Mouse (Mus musculus) right cerebral cortex, postnatal 25 days (tissue): ENCODE data around the gene Scnn1b.

Experiments used
- DNase-seq: peaks from one replicate; pipeline ENCODE4 v3.0.0; 2022

The Scnn1b gene

GRCm38 (mm10) chr7:121924361-121924760, 59.5 kb downstream of the Scnn1b start:
- no peak for DNase-seq

GRCm38 (mm10) chr7:121927882-121928281, 63.0 kb downstream of the Scnn1b start:
- DNase-seq, result no peak

- DNase-seq, result no peak
Measured at GRCm38 (mm10) chr7:121931246-121931645, 66.4 kb downstream of the Scnn1b start.

- DNase-seq, result no peak
Measured at GRCm38 (mm10) chr7:121933675-121934074, 68.8 kb downstream of the Scnn1b start.

- no peak for DNase-seq
Measured at GRCm38 (mm10) chr7:121934346-121934745, 69.5 kb downstream of the Scnn1b start.

- no peak for DNase-seq
Measured at GRCm38 (mm10) chr7:121935906-121936794, 71.3 kb downstream of the Scnn1b start.

- no peak for DNase-seq
Measured at GRCm38 (mm10) chr7:121936861-121937630, 72.2 kb downstream of the Scnn1b start.

- DNase-seq, result peak; percentile 36
Measured at GRCm38 (mm10) chr7:121938124-121938891, 73.5 kb downstream of the Scnn1b start.

GRCm38 (mm10) chr7:121939244-121939643, 74.4 kb downstream of the Scnn1b start:
- no peak for DNase-seq

GRCm38 (mm10) chr7:121939729-121940128, 74.9 kb downstream of the Scnn1b start:
- DNase-seq, result peak; percentile 74

- DNase-seq, result no peak
Measured at GRCm38 (mm10) chr7:121941016-121941415, 76.2 kb downstream of the Scnn1b start.

GRCm38 (mm10) chr7:121941640-121942039, 76.8 kb downstream of the Scnn1b start:
- no peak for DNase-seq

GRCm38 (mm10) chr7:121942371-121942770, 77.5 kb downstream of the Scnn1b start:
- DNase-seq, result no peak

GRCm38 (mm10) chr7:121946196-121946595, 81.4 kb downstream of the Scnn1b start:
- no peak for DNase-seq

- no peak for DNase-seq
Measured at GRCm38 (mm10) chr7:121947513-121947912, 82.7 kb downstream of the Scnn1b start.

GRCm38 (mm10) chr7:121954891-121955669, 90.2 kb downstream of the Scnn1b start:
- DNase-seq, result no peak

- no peak for DNase-seq
Measured at GRCm38 (mm10) chr7:121955802-121956201, 91.0 kb downstream of the Scnn1b start.

GRCm38 (mm10) chr7:121961913-121962570, 97.2 kb downstream of the Scnn1b start:
- DNase-seq, result no peak

- DNase-seq, result no peak
Measured at GRCm38 (mm10) chr7:121962571-121962959, 97.7 kb downstream of the Scnn1b start.

GRCm38 (mm10) chr7:121963883-121964398, 99.1 kb downstream of the Scnn1b start:
- peak; percentile 19 for DNase-seq

GRCm38 (mm10) chr7:121966169-121966568, 101.3 kb downstream of the Scnn1b start:
- DNase-seq, result no peak
